Mouse (Mus musculus) retina, postnatal 7 days (tissue): ENCODE measurements around the gene Cacul1.

Source experiments
- DNase-seq: peaks from one replicate; pipeline ENCODE4 v3.0.0-alpha.2; 2012; ENCODE audit warnings: low read depth, low spot score

Cacul1 gene

DNA sequence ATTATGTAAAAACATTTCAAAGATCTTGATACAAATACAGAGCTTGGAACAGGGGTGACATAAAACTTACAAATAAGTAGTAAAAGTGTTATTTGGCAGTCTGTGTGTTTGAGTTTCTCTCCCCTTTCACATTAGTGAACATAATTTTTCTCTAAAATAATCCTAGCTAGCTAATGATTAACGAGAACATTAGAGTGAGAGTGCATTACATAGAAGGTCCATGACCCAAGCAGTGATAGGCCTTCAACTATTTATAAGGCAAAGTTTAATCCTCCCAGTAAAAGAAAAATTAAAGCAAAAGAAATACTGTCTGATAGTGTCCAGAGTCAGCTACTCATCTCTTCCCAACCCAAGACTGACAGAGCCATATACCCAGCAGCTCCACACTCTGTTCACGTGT lies 48.9 kb downstream of the Cacul1 start:
- DNase-seq = no peak

DNA sequence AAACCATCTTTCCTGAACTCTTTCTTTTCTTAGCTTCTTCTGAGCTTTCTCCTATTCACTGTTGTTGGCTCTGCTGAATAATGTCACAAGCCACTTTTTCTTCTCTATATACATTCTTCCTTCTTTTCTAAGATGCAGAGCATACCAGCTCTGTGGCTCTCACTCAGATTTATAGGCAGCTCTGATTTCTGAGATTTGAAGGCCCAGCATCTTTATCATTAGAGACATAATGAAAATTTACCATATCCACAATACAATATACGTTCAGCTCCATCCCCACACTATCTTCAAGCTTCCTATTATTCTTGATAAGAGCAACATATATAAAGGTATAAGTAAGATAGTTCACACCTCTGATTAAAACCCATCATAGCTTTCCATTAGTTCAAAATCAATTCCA lies 50.7 kb downstream of the Cacul1 start:
- no peak for DNase-seq

DNA sequence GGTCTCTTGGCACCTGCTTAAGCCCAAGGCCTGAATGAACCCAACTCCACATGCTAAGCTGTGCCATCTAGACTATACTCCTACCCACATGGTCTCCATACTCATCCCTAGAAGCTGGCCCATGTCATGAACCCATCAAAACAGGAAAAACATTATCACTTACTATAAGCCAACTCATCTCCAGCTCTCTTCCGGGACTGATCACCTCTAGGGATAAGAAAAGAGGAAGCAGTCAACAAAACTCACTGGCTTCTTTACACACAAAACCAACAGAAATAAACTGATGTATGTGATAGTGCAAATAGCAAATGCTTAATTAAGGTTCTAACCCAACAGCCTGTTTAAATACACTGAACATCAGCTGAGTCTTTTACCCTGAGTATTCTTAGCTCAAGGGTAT lies 51.5 kb downstream of the Cacul1 start:
- DNase-seq = no peak

DNA sequence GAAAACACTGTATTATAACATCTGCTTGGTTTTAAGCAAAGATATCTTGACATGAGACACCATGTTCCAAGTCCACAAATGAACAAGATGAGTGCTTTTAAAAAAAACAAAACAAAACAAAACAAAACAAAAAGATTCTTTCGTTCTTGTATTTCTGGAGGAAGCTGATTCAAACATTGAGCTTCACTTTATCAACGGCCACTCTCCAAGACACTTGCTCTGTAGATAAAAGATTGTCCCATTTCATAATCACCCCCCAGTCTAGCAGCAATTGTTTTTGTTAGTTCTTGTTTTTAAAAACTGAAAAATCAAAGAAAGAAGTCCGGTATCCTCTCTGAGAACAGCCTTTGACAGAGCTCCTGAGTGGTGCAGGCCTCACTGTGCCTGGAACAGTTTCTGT lies 52.2 kb downstream of the Cacul1 start:
- no peak for DNase-seq

DNA sequence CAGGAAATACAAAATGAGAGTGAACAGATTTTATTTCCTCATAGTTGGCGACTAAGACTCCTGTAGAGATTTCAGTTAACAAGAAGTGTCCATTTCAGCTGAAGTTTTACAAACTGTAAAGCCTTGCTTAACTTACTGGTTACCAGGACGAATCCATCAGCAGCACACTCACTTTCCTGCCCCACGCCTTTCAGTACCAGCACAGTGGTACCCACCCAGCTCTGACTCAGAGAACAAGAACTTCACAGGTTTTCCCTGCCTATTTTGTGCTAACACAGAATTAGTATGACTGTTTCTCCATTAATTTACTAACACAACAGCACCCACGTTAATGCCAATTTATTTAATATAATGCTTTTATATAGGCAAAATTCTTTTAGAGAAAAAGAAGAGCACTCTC lies 53.9 kb downstream of the Cacul1 start:
- no peak for DNase-seq

DNA sequence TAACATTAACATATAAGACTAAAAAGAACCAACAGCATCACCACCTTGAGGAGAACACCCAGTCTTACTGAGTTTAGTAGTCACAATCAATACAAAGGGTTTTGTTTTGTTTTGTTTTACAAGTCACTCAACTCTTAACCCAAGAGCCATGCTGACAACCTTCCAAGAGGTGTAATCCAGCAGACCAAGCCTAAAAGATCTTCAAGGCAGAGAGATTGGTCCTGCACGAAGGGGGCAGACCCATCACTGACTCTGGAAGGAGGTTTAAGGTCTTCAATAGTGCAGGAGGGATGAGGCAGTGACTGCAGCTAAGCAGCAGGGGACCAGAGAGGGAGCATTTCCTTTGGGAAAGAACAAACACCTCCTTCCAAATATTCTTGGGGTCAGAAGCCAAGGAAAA lies 55.7 kb downstream of the Cacul1 start:
- no peak for DNase-seq

DNA sequence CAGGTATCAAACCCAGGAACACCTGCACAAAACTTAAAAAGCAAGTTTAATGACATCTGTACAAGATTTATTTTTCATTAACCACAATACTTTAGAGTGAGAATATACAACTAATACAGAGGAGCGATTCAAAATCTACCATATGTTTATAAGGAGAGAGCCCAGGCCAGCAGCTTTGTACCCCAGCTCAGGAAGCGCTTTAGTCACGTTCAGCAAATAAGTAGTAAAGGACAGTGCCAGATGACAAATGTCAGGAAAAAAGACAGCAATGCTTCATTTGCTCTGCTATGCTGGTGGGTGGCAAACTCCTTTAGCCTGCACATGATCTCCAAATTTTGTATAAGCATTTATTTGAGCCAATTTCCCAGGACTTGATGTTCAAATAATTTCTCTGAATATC lies 56.1 kb downstream of the Cacul1 start:
- no peak for DNase-seq

DNA sequence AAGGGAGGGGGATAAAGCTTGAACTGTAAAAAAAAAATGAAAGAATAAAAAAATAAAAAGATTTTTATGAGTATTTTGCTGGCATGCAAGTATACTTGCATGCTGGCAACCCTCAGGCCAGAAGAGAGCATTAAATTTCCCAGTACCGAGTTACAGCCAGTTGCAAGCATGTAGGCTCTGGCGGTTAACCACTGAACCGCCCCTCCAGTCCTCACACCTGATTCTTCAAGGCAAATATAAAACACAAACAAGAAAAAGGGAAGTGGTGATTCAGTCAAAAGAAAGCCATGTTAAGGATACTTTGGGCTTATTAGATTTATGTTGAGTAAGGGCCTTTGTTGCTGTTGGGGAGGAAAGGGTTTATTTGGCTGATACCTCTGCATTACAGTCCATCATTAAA lies 60.7 kb downstream of the Cacul1 start:
- no peak for DNase-seq

DNA sequence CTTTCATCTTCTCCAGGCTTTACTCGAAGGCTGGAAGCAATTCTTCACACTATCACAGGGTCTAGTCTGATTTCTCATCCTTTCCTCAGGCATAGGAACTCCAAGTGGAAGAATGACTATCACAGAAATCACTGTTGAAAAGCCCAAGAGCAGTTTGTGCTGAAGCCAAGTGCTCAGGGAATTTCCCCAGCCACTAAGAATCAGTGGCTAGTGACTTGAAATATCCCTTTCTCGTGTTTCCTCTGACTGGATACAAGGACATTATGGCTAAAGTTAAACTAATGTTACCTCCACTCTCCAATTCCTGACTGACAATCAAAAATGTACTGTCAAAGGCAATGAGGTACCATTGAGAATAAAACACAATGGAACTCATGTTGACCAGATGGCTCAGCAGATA lies 65.8 kb downstream of the Cacul1 start:
- no peak for DNase-seq

DNA sequence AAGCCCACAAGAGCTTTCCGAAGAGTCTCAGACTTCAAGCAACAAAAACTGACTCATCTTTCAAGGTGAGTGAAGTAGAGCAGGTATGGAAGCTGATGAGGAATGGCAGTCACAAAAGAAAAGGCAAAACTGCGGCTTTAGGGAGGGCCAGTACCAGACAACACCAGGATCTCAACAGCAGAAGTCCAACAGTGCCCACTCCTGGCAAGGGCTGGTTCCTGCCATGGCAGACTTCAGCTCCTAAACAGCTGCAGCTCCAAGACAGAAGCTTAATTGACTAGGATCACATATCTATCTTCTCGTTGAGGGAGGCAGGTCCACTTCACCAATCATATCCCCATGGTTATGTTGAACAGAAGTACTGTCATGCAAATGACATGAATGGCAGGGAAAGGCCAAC lies 67.4 kb downstream of the Cacul1 start:
- no peak for DNase-seq

DNA sequence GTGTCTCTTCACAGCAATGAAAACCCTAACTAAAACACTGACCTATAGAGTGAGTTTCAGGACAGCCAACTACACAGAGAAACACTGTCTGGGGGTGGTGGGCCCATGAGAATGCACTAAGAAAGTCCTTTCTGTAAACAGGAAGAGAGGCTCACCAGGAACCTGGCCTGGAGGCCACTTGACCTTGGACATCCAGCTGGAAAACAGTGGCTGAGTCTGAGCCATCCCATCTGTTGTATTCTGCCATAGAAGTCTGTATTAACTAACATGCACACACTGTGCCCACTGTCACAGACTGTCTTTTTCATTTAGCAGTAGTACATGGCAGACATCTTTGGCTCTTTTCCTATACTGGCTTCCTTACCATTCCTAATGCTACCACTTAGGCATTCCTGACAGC lies 80.6 kb downstream of the Cacul1 start:
- no peak for DNase-seq

DNA sequence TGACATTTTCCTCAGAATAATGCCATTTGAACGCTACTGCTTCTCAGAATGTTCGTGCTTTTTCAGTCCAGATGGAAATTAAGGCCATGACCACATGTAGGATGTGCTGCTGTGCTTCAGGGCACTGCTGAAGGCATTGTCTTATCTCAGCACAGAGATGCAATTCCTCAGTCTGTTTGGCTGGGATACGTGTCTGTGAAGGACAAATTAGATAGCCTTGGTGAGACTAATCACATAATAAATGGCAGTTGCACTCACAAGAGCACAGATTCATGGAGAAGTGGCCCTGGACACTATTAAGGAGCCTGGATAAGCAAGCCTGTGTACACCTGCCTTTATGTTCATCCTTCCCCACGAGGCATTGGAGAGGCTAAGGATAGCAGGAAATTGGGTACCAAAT lies 83.7 kb downstream of the Cacul1 start:
- no peak for DNase-seq

DNA sequence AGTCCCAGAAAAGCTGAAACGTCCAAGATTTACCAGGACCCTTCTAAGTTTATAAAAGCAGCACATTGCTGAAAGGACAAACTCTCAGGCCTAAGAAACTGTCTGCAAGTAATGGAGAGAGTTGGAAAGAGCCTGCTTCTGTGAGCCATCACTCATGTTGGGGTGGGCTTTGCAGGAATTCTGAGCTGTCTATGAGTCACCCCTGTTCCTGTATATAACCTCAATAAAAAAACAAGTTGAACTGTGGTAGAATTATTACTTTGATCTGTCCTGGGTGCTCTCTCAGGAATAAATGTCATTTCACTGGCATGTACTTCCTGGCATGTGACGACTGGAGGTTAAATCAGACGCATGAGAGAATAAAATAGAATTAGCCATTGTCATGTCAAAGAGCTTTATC lies 85.1 kb downstream of the Cacul1 start:
- DNase-seq = no peak

DNA sequence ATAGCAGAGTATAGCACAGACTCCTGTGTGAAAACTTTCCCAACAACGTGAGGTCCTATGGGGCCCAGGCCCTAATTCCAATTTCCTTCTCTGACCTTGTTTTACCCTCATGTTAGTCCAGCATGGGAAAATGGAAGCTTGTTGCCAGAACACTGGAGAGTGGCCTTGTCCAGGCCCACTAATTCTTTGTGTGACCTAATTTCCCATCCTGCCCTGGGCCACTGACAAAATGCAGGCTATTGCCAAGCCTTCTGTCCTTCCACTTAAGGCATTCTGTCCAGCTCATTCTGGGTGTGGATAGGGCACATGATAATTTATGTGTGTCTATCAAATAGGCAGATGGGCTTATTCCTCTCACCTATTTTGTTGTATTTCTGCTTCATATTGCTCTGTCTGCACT lies 91.3 kb downstream of the Cacul1 start:
- DNase-seq = no peak

DNA sequence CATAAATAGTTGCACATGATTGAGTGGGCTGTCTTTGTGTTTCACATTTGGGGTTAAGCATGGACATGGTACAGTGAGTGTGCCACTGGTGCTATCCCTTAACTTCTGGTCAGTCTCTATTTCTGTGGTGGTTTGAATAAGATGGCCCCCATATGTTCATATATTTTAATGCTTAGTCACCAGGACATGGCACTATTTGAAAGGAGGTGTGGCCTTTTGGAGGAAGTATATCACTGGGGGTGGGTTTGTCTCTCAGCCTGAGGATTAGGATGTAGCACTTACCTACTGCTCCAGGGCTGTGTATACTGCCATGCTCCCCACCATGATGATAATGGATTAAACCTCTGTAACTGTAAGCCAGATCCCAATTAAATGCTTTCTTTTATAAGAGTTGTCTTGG lies 95.6 kb downstream of the Cacul1 start:
- no peak for DNase-seq

DNA sequence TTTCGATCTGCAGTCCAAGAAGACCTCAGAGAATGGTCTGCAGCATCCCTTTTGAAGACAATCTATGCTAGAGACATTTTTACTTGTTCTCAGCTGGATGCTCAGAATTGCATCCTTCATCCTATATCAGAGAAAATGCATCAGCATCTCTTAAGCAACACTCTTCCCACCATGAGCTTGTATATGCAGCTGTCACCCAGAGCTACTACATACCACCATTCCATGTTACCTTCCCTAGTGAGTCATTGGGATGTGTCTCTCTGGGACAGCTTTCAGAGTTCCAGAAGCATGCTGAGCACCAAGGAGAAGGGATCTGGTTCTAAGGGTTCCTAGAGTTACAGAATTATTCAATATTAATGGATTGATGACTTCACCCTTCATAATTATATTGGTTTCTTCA lies 102.0 kb downstream of the Cacul1 start:
- no peak for DNase-seq

DNA sequence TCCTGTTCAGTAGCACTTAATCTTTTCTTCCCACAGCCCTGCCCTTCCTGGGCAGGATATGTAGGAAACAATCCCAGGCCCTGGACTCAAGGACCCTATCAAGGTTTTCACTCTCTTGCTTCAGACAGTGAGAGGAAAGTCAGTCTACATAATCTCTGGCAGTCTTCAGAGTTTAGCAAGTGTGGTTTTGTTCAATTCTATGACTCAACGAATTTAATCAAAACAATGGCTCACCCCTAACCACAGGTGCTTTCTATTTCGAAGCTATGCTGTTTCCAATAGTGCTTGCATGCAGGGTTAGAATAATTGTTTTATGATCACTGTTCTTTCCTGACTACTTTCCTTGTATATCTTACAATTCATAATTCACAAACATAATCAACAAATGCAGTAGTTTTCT lies 103.0 kb downstream of the Cacul1 start:
- no peak for DNase-seq
